ENCODE assay signal across 26 mouse cellular contexts in the genomic region with DNA sequence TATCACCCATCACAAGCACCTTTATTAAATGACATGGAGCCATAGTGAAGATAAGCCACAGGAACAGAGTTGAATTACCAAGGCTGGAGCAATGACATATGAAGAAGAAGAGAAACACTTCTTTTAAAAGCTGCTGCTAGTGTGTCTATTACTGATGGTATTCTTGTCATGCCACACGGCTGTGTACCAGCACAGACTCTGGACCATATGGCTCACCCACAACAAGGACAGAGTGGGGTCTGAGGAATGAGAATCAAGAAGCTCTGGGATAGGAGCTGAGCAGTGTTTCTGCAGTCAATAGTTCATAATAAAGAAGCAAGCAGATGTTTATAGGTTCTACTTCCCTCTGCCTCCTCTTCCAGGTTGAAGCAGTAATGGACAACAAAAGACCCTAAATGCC.
"Had no signal": no experiment of that assay in that cellular context is flagged by ENCODE, and none has a peak within 500 bp of the region (broad histone marks: within the 10 kb centered on the region; RNA-seq: fewer than 3 reads in every experiment).

No protein-coding gene starts in this region.

- H3K27ac ChIP-seq: intestine, embryonic 15.5 days; left cerebral cortex, adult 2 months; limb, embryonic 10.5 days; limb, embryonic 13.5 days; liver, embryonic 12.5 days; liver, embryonic 15.5 days; lung, embryonic 15.5 days; midbrain, embryonic 10.5 days; midbrain, embryonic 13.5 days; neural tube, embryonic 13.5 days; stomach, embryonic 15.5 days had no signal

- H3K4me2 ChIP-seq: intestine, embryonic 15.5 days; limb, embryonic 13.5 days; liver, embryonic 12.5 days; liver, embryonic 15.5 days; lung, embryonic 15.5 days; midbrain, embryonic 13.5 days; neural tube, embryonic 13.5 days; stomach, embryonic 15.5 days had no signal

- H3K36me3 ChIP-seq: intestine, embryonic 15.5 days; limb, embryonic 10.5 days; limb, embryonic 13.5 days; liver, embryonic 12.5 days; liver, embryonic 15.5 days; lung, embryonic 15.5 days; midbrain, embryonic 10.5 days; midbrain, embryonic 13.5 days; neural tube, embryonic 13.5 days; stomach, embryonic 15.5 days had no signal

- H3K9me3 ChIP-seq: intestine, embryonic 15.5 days; limb, embryonic 10.5 days; limb, embryonic 13.5 days; liver, embryonic 12.5 days; liver, embryonic 15.5 days; lung, embryonic 15.5 days; megakaryocyte, embryonic 14.5 days; midbrain, embryonic 10.5 days; midbrain, embryonic 13.5 days; neural tube, embryonic 13.5 days; stomach, embryonic 15.5 days had no signal

- H3K27me3 ChIP-seq: intestine, embryonic 15.5 days; limb, embryonic 13.5 days; liver, embryonic 12.5 days; liver, embryonic 15.5 days; lung, embryonic 15.5 days; megakaryocyte, embryonic 14.5 days; midbrain, embryonic 13.5 days; neural tube, embryonic 13.5 days; stomach, embryonic 15.5 days had no signal

- H3K4me1 ChIP-seq: intestine, embryonic 15.5 days; limb, embryonic 10.5 days; limb, embryonic 13.5 days; liver, embryonic 12.5 days; liver, embryonic 15.5 days; lung, embryonic 15.5 days; megakaryocyte, embryonic 14.5 days; midbrain, embryonic 10.5 days; midbrain, embryonic 13.5 days; neural tube, embryonic 13.5 days; stomach, embryonic 15.5 days had no signal

- H3K4me3 ChIP-seq: intestine, embryonic 15.5 days; left cerebral cortex, adult 2 months; limb, embryonic 10.5 days; limb, embryonic 13.5 days; liver, embryonic 12.5 days; liver, embryonic 15.5 days; lung, embryonic 15.5 days; megakaryocyte, embryonic 14.5 days; midbrain, embryonic 10.5 days; midbrain, embryonic 13.5 days; myocyte; neural tube, embryonic 13.5 days; stomach, embryonic 15.5 days had no signal

- H3K9ac ChIP-seq: intestine, embryonic 15.5 days; limb, embryonic 13.5 days; liver, embryonic 12.5 days; liver, embryonic 15.5 days; lung, embryonic 15.5 days; midbrain, embryonic 13.5 days; neural tube, embryonic 13.5 days; stomach, embryonic 15.5 days had no signal

- ATAC-seq: intestine, embryonic 15.5 days; liver, embryonic 12.5 days; midbrain, embryonic 13.5 days; midbrain, embryonic 16.5 days had no signal

- DNase-seq: kidney, adult 11 months; kidney, adult 8-10 months; kidney, postnatal 14 days; kidney, postnatal 4 days; liver; lung, adult 18-20 months; lung, postnatal 10 days; lung, postnatal 36 days; retina, postnatal 1 day; right cerebral cortex, postnatal 25 days; spleen, adult 18-20 months; thymus, postnatal 25 days had no signal
